Mouse (Mus musculus) G1E (cell line): Measurements from ENCODE around the gene Hist1h2bf.

ENCODE experiments used
- CTCF ChIP-seq: IDR thresholded peaks from 2 replicates; pipeline ENCODE4 v1.5.1; 2012; ENCODE audit warnings: low read depth, low read length, inconsistent platforms, mixed read lengths
- GATA2 ChIP-seq: IDR thresholded peaks from 2 replicates; pipeline ENCODE4 v1.6.1; 2012; ENCODE audit warnings: low read depth, low read length, inconsistent platforms, borderline replicate concordance

- TF ChIP-seq GATA2, result no peak
- TF ChIP-seq CTCF, result no peak
These were observed 37.6 kb upstream of the Hist1h2bf start for GRCm38 (mm10) chr13:23611638-23612037.
